In genomic region chr2:107291142-107291541, GRCm38 (mm10) we compare ENCODE assay signal across 8 mouse cellular contexts. TPM values are rescaled to one million over a fixed set of nuclear protein-coding genes. Genes with fewer than 3 reads are reported as not detected.
DNase-seq lines count a peak whose midpoint lies in the region; ATAC-seq and TF ChIP-seq lines count a peak whose summit lies in the region.

No protein-coding gene starts in this region.

- TF ChIP-seq CTCF in midbrain, postnatal 0 days (IDR thresholded peaks at IDR 0.05), result no peak

- ATAC-seq in embryonic facial prominence, embryonic 13.5 days (ENCODE audit: insufficient number of reproducible peaks, insufficient read depth, low FRiP score, low TSS enrichment, low read depth), result no peak
- ATAC-seq in hindbrain, embryonic 15.5 days (ENCODE audit: low FRiP score, low read depth), result peak; percentile 47
- peak; percentile 38; the same call in 1 of the 2 replicates for ATAC-seq in midbrain, postnatal 0 days (ENCODE audit: low FRiP score)

- DNase-seq in left cerebral cortex, postnatal 14 days (ENCODE audit: low spot score in 2 of 2), result peak; percentile 27 to 43
- DNase-seq in left cerebral cortex, adult 9 months (ENCODE audit: low spot score in 2 of 2), result no peak
- peak; percentile 35 for DNase-seq in midbrain, postnatal 0 days (ENCODE audit: low spot score)
- no peak for DNase-seq in thymus, postnatal 36 days
- no peak for DNase-seq in adrenal gland, postnatal 36 days
- DNase-seq in ovary, postnatal 10 days (ENCODE audit: low spot score), result no peak

- H3K4me3 ChIP-seq in embryonic facial prominence, embryonic 13.5 days, result peak overlapping the region; percentile 48
- peak overlapping the region; percentile 63 for H3K4me3 ChIP-seq in hindbrain, embryonic 15.5 days
- peak overlapping the region; percentile 71 for H3K4me3 ChIP-seq in midbrain, postnatal 0 days (ENCODE audit: low read depth, low read length)

- H3K9ac ChIP-seq in embryonic facial prominence, embryonic 13.5 days, result 0 out of 2 replicates have a peak overlapping the region, but pooled peaks have one; percentile 46
- H3K9ac ChIP-seq in hindbrain, embryonic 15.5 days, result peak overlapping the region; percentile 75
- H3K9ac ChIP-seq in midbrain, postnatal 0 days (replicated peaks; ENCODE audit: low read length, poor library complexity, severe bottlenecking), result peak overlapping the region; percentile 67

- H3K9me3 ChIP-seq in embryonic facial prominence, embryonic 13.5 days, result no peaks in the 10 kb centered on the region
- H3K9me3 ChIP-seq in hindbrain, embryonic 15.5 days, result no peaks in the 10 kb centered on the region
- H3K9me3 ChIP-seq in midbrain, postnatal 0 days (ENCODE audit: low read length), result no peaks in the 10 kb centered on the region

- 2% methylated on average over 16 of the region's 16 CpGs for WGBS in embryonic facial prominence, embryonic 13.5 days
- WGBS in hindbrain, embryonic 15.5 days, result under 1% methylated on average over 16 of the region's 16 CpGs
- WGBS in midbrain, postnatal 0 days, result under 1% methylated on average over 16 of the region's 16 CpGs

- no peaks in the 10 kb centered on the region for H3K36me3 ChIP-seq in embryonic facial prominence, embryonic 13.5 days
- peaks cover 11% of the 10 kb centered on the region for H3K36me3 ChIP-seq in hindbrain, embryonic 15.5 days
- H3K36me3 ChIP-seq in midbrain, postnatal 0 days (ENCODE audit: insufficient read depth, low read length), result peaks cover 4% of the 10 kb centered on the region; the same call in 1 of the 2 replicates

- intact Hi-C loops in left cerebral cortex, postnatal 14 days (cut with DNase I), result loop anchor here (10.0 kb wide), 1 partner anchor 234 kb away; no protein-coding TSS in a partner anchor

- peak overlapping the region; percentile 92 for H3K4me2 ChIP-seq in embryonic facial prominence, embryonic 13.5 days
- peak overlapping the region; percentile 59 for H3K4me2 ChIP-seq in hindbrain, embryonic 15.5 days
- peak overlapping the region; percentile 72 for H3K4me2 ChIP-seq in midbrain, postnatal 0 days (ENCODE audit: low read depth, low read length, poor library complexity, severe bottlenecking)

- H3K4me1 ChIP-seq in embryonic facial prominence, embryonic 13.5 days, result peaks cover 12% of the 10 kb centered on the region
- peaks cover 1% of the 10 kb centered on the region; the same call in 1 of the 2 replicates for H3K4me1 ChIP-seq in hindbrain, embryonic 15.5 days (replicated peaks)
- H3K4me1 ChIP-seq in midbrain, postnatal 0 days (ENCODE audit: insufficient read depth, low read length), result 0 out of 2 replicates have a peak, but pooled peaks cover 4% of the 10 kb centered on the region

- H3K27ac ChIP-seq in embryonic facial prominence, embryonic 13.5 days, result no peak overlapping the region
- peak overlapping the region; percentile 79 for H3K27ac ChIP-seq in hindbrain, embryonic 15.5 days (replicated peaks)
- H3K27ac ChIP-seq in midbrain, postnatal 0 days (ENCODE audit: low read depth, low read length), result peak overlapping the region; percentile 68

- H3K27me3 ChIP-seq in embryonic facial prominence, embryonic 13.5 days, result peaks cover 33% of the 10 kb centered on the region
- H3K27me3 ChIP-seq in hindbrain, embryonic 15.5 days, result no peaks in the 10 kb centered on the region
- no peaks in the 10 kb centered on the region for H3K27me3 ChIP-seq in midbrain, postnatal 0 days (ENCODE audit: insufficient read depth, low read length)

RNA-seq across cellular contexts. Expression of gene Kcna4, which starts 0.7 kb away (rescaled TPM):
- total RNA-seq in left cerebral cortex, postnatal 14 days (2021), result 10 to 100 TPM; 23.6 to 27.1 TPM
- 0.79 and 1.3 TPM in 2 replicates for polyA plus RNA-seq in embryonic facial prominence, embryonic 13.5 days (2015; fragmentation: Nextera tagmentation; extraction: Ambion mirVana)
- 9.6 and 10.1 TPM in 2 replicates for polyA plus RNA-seq in hindbrain, embryonic 15.5 days (2015; fragmentation: Nextera tagmentation; extraction: Ambion mirVana)
- 19.5 and 22.8 TPM in 2 replicates for total RNA-seq in midbrain, postnatal 0 days (2014; rRNA removed)
- 5.7 and 7.6 TPM in 2 replicates for polyA plus RNA-seq in midbrain, postnatal 0 days (2015; fragmentation: Nextera tagmentation; extraction: Ambion mirVana)
- total RNA-seq in adrenal gland, postnatal 36 days (2021), result under 1 TPM; 0.10 to 0.40 TPM

Comparison
In these comparisons a context has a peak if more than half of its experiments do, and no peak if none do; other contexts are left out.
1. DNase-seq: peak in left cerebral cortex, postnatal 14 days (2 of 2) and midbrain, postnatal 0 days (single experiment); none in left cerebral cortex, adult 9 months (0 of 2), thymus, postnatal 36 days (0 of 2), adrenal gland, postnatal 36 days (0 of 2) and ovary, postnatal 10 days (single experiment).
2. RNA of gene Kcna4, which starts 0.7 kb away (total RNA-seq): 23.6 to 27.1 TPM in left cerebral cortex, postnatal 14 days and 19.5 to 22.8 TPM in midbrain, postnatal 0 days; 0.10 to 0.40 TPM in adrenal gland, postnatal 36 days; every median in the first group is over 10 times any median in the second.
3. Peak in every context shown above with its lines, with median percentiles within 50 percentile points of each other: H3K4me2 ChIP-seq, H3K4me3 ChIP-seq and H3K9ac ChIP-seq.